Mouse (Mus musculus): Measurements from ENCODE around the gene Vps13a.
"Not testable (repeated sequence)": the region's sequence is repeated elsewhere in the genome, so short reads cannot be mapped to it uniquely, and the experiment has no call there.

Vps13a gene

DNA sequence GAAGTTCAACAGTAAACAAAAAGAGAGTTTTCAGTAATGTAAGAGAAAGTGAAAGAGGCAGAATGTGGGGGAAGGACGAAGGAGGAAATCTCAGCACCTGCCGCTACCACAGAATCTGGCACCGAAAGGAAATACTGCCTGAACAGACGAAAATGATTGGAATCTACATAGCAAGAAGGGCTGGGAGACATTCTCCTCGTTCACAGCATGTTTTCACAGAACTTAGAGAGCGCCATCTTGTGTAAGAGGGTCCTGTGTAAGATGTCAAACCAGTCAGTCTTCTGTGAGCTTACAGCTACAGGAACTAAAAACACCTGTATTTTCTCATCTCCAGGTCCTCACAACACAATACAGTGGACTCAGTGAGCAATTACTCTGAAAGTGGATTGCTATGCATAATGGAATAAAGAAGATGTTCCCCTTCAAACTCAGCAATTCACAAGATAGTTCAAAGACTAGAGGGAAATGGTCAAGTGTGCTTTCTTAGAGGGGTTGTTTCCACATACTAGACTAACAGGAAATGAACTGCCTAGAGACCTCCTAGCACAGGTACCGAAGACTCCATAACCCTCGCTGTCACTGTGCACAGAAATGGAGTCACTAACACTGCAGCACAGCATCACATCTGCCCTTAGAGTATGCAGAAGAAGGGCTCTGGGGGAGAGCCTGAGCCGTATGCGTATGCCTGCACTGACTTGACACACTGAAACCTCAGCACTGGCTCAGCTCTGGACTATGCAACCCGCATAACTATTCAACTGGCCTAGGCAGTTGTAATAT, 7.3 kb downstream of the Vps13a start:
- no peak for DNase-seq (ENCODE audit: extremely low spot score, low read depth, low spot score)

DNA sequence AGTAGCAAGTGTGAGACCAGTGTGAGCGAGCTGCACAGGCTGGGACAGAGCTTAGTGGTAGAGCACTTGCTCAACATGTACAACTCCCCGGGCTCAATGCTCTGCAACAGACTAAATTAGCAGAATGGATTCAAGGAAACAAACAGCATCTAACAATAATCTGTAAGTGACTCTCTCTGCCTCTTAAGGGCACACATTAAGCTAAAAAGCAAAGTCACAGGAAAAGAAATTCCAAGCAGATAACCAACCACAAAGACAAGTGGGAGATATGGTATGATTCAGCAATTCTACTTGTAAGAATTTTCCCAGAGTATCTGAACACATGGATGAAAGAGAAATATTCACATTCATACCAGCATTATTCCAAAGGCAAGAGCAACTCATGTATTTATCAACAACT, 13.3 kb downstream of the Vps13a start:
- no peak for DNase-seq (ENCODE audit: extremely low spot score, low read depth, low spot score)

DNA sequence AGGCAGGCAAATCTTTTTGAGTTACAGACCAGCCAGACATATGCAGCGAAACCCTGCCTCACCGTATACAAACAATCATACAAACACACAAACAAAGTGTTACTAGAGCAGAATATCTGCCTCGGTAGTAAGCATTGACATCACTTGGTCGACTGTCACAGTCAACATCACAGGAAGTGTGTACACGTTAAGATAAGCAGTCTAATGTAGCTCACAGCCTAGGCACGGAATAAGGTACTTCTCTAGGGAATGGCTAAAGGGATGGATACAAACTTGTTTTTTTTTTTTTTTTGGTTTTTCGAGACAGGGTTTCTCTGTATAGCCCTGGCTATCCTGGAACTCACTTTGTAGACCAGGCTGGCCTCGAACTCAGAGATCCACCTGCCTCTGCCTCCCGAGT, 23.3 kb downstream of the Vps13a start:
- not testable (repeated sequence) for DNase-seq (ENCODE audit: extremely low spot score, low read depth, low spot score)

DNA sequence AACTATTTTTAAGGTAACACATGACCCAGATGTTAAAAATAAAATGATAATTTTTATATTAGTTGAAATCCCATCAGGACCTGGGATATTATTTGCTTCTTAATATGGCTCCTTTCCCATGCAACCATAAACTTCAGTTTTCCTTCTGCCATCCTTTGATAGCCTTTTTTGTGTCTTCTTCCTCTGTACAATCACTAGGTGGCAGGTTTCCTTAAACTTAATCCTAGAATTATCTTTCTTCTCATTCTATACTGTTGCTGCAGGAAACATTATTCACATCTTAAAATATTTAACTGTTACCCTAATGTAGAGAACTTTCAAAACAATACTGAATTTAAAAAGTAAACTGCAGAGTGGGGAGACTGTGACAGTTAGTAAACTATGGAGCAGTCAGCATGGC, 24.9 kb downstream of the Vps13a start:
- no peak for DNase-seq (ENCODE audit: extremely low spot score, low read depth, low spot score)

DNA sequence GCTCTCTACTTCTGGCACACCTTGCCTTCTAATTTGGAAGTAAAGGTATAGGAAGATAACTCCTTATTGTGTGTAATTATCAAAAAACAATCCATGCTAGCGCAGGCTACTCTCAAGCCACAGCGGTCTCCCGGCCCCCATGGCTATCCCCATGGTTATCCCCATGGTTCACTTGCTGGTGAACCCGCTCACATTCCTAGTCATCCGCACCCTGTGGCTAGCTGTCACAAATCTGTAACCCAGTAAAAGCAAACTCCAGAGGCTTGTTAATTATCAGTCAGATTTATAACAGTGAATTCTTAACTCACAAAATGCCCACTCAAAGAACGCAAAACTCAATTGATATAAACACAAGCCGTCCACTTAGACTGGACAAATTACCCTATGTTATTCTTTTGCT, 25.5 kb downstream of the Vps13a start:
- DNase-seq (ENCODE audit: extremely low spot score, low read depth, low spot score) = no peak

DNA sequence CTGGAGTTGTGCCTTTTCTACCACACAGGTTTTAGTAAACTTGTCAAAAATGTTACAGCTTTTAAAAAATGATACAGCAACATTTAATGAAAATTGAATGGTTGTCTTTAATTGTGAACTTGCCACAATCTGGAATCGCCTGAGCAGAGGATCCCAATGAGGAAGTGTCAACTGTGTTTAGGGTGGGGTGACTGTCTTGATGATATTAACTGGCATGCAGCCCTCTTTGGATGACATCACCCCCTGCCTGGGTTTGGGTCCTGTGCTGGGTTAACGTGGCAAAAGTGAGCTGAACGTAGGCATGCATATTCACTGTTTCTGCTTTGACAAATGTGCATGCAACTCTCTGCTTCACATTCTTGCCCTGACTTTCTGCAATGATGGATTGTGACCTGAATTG, 27.6 kb downstream of the Vps13a start:
- DNase-seq (ENCODE audit: extremely low spot score, low read depth, low spot score) = no peak

DNA sequence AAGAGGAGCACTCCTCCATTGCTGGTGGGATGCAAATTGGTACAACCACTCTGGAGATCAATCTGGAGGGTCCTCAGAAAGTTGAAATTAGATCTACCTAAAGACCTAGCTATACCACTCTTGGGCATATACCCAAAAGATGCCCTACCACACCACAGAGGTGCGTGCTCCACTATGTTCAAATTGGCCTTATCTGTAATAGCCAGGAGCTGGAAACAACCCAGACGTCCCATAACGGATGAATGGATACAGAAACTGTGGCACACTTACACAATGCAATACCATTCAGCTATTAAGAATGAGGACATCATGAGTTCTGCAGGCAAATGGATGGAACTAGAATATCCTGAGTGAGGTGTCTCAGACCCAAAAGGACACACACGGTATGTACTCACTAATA, 43.9 kb downstream of the Vps13a start:
- DNase-seq (ENCODE audit: extremely low spot score, low read depth, low spot score) = no peak

DNA sequence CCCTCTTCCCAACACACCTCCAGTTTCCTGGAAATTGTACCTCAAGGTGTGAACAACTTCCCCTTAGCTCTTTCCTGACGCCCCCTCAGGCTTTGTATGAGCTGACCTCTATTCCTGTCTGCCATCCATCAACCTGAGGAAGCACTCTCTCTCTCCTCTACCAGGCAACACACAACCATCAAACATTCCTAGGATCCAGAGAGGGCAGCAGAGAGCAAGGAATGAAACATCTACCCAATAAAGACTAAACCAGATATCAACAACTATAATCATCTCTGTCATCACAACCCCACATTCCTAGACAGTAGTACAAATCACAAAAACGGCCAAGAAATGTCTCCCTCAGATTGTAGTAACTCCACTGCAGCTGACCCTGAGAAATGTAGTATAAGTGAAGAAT, 52.0 kb downstream of the Vps13a start:
- DNase-seq (ENCODE audit: extremely low spot score, low read depth, low spot score) = no peak

DNA sequence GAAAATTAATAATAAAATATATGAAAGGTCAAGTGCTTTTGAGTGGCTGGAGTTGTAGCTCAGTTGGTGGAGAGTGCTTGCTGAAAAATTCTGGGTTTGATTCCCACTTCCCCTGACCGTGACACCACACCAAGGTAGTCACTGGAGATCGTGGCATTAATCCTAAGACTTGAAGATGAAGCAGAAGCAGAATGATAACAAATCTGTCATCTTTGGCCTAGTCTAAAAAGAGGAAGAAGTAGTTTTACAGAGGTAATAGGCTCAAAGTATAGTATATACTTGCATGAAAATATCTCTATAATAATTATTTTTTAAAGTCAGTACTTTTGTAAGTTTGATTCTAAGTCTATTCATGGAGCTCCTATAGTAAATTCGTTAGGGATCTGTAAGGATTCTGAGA, 65.5 kb downstream of the Vps13a start:
- DNase-seq (ENCODE audit: extremely low spot score, low read depth, low spot score) = no peak

DNA sequence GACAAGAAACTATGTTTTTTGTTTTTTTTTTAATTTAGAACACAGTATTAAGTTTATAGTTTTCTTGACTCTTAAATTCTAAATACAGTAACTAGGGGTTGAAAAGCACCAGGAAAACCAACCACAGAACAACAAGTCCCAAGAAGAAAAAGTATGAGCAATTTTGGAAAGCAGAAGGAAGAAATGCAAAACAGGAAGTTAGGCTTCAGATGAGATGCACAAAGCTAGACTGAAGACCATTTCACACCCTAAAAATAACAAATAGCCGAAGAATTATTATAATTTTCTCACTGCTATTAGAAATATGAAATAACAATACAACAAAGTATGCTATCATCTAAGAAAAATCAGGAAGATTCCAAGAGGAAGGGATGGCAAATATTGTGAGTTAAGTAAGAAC, 78.9 kb downstream of the Vps13a start:
- DNase-seq (ENCODE audit: extremely low spot score, low read depth, low spot score) = no peak

DNA sequence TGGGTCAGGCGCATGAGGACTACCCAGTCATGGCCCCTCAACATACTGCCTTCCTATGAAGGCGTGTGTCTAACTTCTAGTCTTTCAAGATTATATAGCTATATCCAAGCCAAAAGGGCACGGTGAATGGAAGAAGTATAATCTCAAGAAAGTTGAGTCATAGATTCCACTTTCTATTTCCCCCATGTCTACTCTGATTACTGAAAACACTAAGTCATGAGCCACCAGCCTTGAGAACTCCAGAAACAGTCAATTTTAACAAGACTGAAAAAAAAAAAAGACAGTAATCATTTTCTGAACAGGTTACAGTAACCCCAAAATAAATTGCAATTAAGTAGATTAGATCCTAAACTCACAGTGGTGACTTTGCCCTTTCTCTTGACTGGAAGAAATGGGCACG, 95.8 kb downstream of the Vps13a start:
- no peak for DNase-seq (ENCODE audit: extremely low spot score, low read depth, low spot score)

DNA sequence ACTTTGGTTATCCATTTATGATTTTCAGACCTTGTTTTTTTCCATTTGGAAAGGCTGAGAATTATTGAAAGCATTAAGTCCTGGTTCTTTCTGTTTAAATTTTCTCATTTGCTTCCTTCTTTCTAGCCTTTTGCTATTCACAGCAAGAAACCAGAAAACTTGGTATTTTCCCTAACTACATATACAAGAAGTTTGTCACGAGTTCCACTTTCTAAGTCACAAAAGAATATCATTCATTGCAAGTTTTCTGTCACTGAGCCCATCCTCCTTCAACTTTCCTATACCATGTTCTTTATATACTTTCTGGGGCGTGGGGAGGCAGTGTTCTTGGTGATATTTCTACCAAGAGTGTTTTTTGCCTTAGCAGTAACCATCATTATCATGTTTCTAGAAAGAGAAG, 96.5 kb downstream of the Vps13a start:
- no peak for DNase-seq (ENCODE audit: extremely low spot score, low read depth, low spot score)

DNA sequence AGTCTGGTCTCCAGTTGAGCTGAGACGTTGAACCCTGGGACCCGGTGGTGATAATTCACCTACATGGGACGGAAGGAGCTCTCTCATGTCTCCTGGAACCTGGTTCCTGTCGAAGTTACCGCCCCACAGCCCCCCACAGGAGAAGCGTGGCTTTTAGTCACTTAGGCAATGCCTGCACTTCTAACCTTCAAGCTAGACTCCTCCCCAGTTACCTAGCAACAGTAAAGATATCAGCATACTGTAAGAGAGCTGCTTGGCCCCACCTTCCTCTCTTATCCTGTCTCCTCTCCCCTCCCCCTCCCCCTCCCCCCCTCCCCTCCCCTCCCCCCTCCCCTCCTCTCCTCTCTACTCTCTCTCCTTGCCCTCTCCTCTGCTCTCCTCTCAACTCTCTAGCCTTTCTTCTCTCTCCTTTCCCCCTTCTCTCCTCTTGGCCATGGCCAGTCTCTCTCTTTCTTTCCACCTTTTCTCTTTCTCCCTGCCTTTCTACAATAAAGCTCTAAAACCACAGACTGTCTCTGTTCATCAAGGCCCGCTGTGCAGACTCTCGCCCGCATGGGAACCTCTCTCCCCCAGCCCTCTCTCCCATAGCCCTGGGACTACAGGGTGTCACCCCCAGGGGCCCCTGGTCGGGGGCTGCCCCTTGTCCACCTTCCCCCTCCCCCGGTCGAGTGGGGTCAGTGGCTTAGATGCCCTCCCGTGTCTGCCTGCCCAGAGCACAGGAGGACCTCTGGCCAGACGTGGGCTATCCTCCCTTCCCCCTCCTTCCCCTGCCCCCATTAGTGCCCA, 154.9 kb downstream of the Vps13a start:
- no peak for DNase-seq (ENCODE audit: extremely low spot score, low read depth, low spot score)

DNA sequence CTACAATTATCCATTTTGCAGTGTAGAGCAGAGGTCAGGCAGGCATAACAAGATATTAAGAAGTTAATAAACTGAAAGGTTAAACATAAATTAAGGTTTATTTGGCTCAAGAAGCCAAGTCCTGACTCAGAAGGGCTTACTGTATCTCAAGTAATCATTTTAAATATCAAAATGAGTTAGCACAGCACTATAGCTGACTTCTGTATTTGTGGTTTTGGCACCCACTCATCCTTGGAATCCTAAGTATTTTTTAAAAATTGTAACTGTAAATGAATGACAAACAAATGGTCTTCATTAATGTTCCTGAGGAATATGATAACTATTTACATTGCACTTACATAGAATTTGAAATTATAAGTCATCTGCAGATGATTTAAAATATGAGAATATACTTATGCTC, 155.7 kb downstream of the Vps13a start:
- DNase-seq (ENCODE audit: extremely low spot score, low read depth, low spot score) = no peak

DNA sequence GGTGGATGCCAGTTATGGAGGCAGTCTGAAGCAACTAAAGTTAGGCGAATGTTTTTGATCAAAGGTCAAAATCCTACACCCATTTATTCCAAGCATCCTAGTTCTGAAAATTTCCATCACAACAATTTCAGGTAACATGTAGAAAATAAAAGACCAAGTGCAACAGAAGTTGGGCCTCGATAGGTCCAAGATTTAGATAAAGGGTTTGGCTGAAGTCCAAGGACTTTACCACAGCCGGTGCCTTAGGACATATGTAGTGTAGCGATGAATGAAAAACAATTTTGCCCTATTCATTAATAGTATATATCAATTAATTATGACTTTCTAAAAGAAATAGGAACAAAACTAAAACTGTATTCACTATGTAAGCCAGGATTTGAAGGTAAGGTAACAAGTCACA, 157.6 kb downstream of the Vps13a start:
- no peak for DNase-seq (ENCODE audit: extremely low spot score, low read depth, low spot score)

DNA sequence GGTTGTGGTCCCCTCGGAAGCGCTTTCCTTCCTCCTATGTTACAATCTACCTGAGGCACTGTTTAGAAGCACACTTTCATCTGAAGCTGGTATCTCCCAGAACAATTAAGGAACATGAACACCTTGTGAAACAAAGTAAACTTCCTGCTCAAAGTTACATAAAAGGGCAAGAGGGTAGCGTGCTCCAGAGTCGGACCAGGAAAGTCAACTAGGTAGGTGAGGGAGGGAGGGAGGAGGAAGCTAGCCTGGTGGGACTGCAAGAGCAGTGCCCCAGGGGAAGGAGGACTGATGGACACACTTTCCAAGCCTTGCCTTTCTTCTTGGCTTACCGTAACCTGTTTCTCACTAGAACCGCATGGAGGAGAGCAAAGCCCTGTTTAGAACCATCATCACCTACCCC, 173.1 kb downstream of the Vps13a start:
- DNase-seq (ENCODE audit: extremely low spot score, low read depth, low spot score) = no peak

DNA sequence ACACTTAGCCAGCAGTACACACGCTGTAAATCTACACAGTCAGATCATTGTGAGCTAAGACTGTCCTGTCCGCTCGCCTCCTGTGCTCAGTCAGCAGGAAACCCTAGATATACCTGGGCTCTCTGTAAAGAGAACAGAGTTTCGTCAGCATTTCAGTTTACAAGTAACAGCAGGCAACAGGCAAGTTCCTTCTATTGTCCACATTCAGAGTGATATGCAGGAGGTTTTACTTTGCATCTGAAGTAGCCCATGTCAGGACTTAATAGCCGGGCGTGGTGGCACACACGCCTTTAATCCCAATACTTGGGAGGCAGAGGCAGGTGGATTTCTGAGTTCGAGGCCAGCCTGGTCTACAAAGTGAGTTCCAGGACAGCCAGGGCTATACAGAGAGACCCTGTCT, 178.7 kb downstream of the Vps13a start:
- no peak for DNase-seq (ENCODE audit: extremely low spot score, low read depth, low spot score)

DNA sequence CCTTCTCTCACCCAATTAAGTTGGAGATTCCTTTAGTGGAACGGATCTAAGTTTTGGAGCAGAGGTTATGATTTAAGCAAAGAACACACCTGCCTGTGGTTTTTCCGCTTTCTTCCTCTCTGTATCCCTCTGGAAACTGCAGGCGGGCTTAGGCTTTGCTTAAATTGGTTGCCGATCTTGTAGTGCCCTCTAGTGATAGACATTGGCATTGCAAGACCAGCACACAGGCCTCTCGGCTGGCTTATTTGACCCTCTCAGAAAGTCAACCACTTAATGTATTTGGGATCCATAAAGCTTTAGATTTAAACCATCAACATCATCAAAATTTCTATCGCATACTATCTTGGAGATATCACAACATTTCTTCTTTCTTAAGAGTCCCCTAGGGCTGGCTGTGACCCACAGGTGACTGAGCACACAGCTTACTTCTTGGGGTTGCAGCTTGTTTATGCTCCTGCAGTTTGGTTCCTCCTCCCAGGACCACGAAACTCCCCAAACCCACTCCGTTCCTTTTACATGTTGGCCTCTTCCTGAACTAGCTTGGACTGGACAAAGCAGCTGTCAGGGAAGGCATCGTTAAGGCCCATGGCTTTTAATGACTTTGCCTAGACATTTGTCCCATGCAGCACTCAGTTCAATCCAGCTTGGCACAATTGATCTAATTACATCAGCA, 181.3 kb downstream of the Vps13a start:
- DNase-seq (ENCODE audit: extremely low spot score, low read depth, low spot score) = peak; percentile 86

DNA sequence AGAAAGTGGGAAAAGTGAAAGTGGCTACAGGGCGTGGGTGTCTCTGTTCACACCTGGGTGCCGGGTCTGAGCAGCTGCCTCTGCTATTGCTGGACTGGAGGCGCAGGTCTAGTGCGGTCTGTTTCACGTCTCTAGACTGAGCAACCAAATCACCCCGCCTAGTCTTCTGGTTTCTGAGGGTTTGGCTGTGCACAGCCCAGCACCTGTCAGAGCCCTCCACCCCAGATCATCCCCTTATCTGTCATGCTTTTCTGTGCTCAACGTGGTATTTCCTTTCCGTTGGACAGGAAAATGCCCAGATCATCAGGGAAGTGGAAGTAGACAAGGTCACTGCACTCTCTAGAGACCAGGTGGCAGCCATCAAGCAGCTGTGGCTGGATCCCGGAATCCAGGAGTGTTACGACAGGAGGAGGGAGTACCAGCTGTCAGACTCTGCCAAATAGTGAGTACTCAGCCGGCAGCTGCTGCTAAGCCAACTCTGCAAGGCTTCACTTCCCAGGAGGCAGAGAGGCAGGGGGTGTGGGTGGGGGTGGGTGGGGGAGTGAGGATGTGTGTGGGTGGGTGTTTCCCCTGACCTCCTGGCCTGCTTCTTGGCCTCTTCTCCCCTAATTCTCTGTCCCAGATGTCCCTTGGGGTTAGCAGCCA, 182.0 kb downstream of the Vps13a start:
- DNase-seq (ENCODE audit: extremely low spot score, low read depth, low spot score) = no peak

DNA sequence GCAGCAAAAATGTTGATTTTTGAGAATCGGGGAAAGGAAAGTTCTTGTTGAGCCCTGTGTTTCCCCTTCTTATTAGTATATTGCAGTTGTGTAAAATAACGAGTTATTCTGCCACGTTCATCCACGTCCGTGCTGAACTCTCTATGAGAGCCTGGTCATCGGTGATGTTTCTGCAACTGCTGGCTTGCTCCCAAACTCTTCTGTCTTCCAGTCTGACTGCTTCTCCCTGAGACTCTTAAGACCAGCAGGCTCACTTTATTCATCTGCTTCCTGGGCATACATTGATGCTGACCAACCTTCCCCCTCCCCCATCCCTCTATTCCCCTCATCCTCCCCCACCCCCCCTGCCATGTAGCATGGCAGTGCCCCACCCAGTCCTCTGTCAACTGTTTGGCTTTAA, 183.5 kb downstream of the Vps13a start:
- no peak for DNase-seq (ENCODE audit: extremely low spot score, low read depth, low spot score)

DNA sequence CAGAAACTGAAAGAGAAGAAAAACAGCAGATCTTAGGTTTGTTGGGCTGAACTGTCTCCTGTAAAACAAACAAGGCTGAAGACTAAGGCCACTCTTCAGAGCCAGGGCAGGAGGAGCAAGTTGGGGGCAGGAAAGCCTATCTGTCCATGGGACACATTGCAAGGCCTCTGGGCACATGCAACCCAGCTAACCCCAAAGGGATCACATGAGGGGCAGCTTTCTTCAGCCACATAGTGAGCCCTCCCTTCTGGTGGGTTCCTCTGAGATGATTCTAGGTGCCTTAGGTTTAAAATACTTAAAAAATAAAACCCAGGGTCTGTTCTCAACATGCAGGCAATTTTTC, 186.8 kb downstream of the Vps13a start:
- DNase-seq (ENCODE audit: extremely low spot score, low read depth, low spot score) = no peak

Measured in hindlimb bud, embryonic 11.5 days (tissue).